8 mouse cellular contexts compared by ENCODE assay signal in the genomic region with DNA sequence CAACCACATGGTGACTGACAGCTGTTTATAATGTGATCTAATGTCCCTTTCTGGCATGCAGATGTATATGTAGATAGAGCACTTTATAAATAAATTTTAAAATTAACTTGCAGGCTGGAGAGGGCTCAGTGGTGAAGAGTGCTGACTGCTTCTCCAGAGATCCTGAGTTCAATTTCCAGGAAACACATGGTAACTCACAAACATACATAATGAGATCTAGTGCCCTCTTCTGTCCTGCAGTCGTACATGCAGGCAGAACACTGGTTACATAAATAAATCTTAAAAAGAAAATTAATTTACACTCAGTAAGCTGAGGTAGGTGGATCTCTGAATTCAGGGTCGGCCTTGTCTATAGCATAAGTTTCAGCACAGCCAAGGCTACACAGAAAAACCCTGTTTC. TPM values are rescaled to one million over a fixed set of nuclear protein-coding genes. Genes with fewer than 3 reads are reported as not detected.
A peak's percentile ranks its signal among the peaks of the same experiment; 100 is the strongest.
DNase-seq lines count a peak whose midpoint lies in the region; ATAC-seq lines count a peak whose summit lies in the region.

No protein-coding gene starts in this region.

- peaks cover 17% of the 10 kb centered on the region for H3K4me1 ChIP-seq in hindbrain, embryonic 14.5 days (replicated peaks; ENCODE audit: control insufficient read depth, insufficient read depth, low read length)
- H3K4me1 ChIP-seq in hindbrain, embryonic 16.5 days (ENCODE audit: control insufficient read depth, insufficient read depth, low read depth, low read length) = peaks cover 16% of the 10 kb centered on the region
- peaks cover 20% of the 10 kb centered on the region for H3K4me1 ChIP-seq in liver, embryonic 16.5 days (ENCODE audit: control insufficient read depth, low read depth, low read length)

- H3K9ac ChIP-seq in hindbrain, embryonic 14.5 days = no peak overlapping the region
- H3K9ac ChIP-seq in hindbrain, embryonic 16.5 days (ENCODE audit: low read depth, low read length) = no peak overlapping the region
- H3K9ac ChIP-seq in liver, embryonic 16.5 days (ENCODE audit: low read depth, low read length) = no peak overlapping the region

- ATAC-seq in hindbrain, embryonic 14.5 days (ENCODE audit: low FRiP score) = no peak
- no peak for ATAC-seq in hindbrain, embryonic 16.5 days
- no peak for ATAC-seq in liver, embryonic 16.5 days (ENCODE audit: low read depth)

- no peak for DNase-seq in hindbrain, embryonic 14.5 days (ENCODE audit: low spot score)
- DNase-seq in CD4-positive helper T cell, adult 2 months (ENCODE audit: low read depth, low spot score) = peak; percentile 78
- DNase-seq in brain, adult 2 months (ENCODE audit: low read depth, low spot score) = peak; percentile 72
- no peak for DNase-seq in gastrocnemius, adult 18-20 months (ENCODE audit: low spot score)
- DNase-seq in B cell, adult 2 months = no peak
- no peak for DNase-seq in kidney, adult 8-10 months

- H3K27ac ChIP-seq in hindbrain, embryonic 14.5 days = no peak overlapping the region
- H3K27ac ChIP-seq in hindbrain, embryonic 16.5 days (ENCODE audit: low read depth, low read length) = no peak overlapping the region
- H3K27ac ChIP-seq in liver, embryonic 16.5 days (ENCODE audit: low read length) = no peak overlapping the region

- no peaks in the 10 kb centered on the region for H3K9me3 ChIP-seq in hindbrain, embryonic 14.5 days (ENCODE audit: control insufficient read depth, low read length)
- H3K9me3 ChIP-seq in hindbrain, embryonic 16.5 days (ENCODE audit: control insufficient read depth, low read length) = no peaks in the 10 kb centered on the region
- no peaks in the 10 kb centered on the region for H3K9me3 ChIP-seq in liver, embryonic 16.5 days (replicated peaks; ENCODE audit: control insufficient read depth, low read length)

- H3K4me3 ChIP-seq in hindbrain, embryonic 14.5 days (replicated peaks; ENCODE audit: low read length) = no peak overlapping the region
- no peak overlapping the region for H3K4me3 ChIP-seq in hindbrain, embryonic 16.5 days (ENCODE audit: low read length)
- H3K4me3 ChIP-seq in liver, embryonic 16.5 days (ENCODE audit: low read depth, low read length) = peak overlapping the region; percentile 73

- no peaks in the 10 kb centered on the region for H3K27me3 ChIP-seq in hindbrain, embryonic 14.5 days (ENCODE audit: control insufficient read depth, insufficient read depth, low read length)
- no peaks in the 10 kb centered on the region for H3K27me3 ChIP-seq in hindbrain, embryonic 16.5 days (replicated peaks; ENCODE audit: control insufficient read depth, insufficient read depth, low read length)
- no peaks in the 10 kb centered on the region for H3K27me3 ChIP-seq in liver, embryonic 16.5 days (ENCODE audit: control insufficient read depth, insufficient read depth, low read depth, low read length)

- 0 out of 2 replicates have a peak overlapping the region, but pooled peaks have one; percentile 79 for H3K4me2 ChIP-seq in hindbrain, embryonic 14.5 days (replicated peaks)
- H3K4me2 ChIP-seq in hindbrain, embryonic 16.5 days (ENCODE audit: low read length) = no peak overlapping the region
- H3K4me2 ChIP-seq in liver, embryonic 16.5 days (ENCODE audit: low read depth, low read length) = peak overlapping the region; percentile 82

- WGBS in hindbrain, embryonic 14.5 days = 36% methylated on average over 2 of the region's 2 CpGs
- WGBS in hindbrain, embryonic 16.5 days = 43% methylated on average over 2 of the region's 2 CpGs
- WGBS in liver, embryonic 16.5 days (ENCODE audit: insufficient replicate concordance) = 18% methylated on average over 2 of the region's 2 CpGs

- H3K36me3 ChIP-seq in hindbrain, embryonic 14.5 days (replicated peaks; ENCODE audit: control insufficient read depth, insufficient read depth) = peaks cover 14% of the 10 kb centered on the region
- H3K36me3 ChIP-seq in hindbrain, embryonic 16.5 days (ENCODE audit: control insufficient read depth, insufficient read depth, low read length) = peaks cover 10% of the 10 kb centered on the region
- H3K36me3 ChIP-seq in liver, embryonic 16.5 days (ENCODE audit: control insufficient read depth, insufficient read depth) = peaks cover 8% of the 10 kb centered on the region

RNA-seq across cellular contexts. Expression of a gene that starts 1.2 kb away (rescaled TPM):
- 58.3 and 64.3 TPM in 2 replicates for polyA plus RNA-seq in hindbrain, embryonic 14.5 days (2014; fragmentation: Nextera tagmentation; extraction: Ambion mirVana)
- polyA plus RNA-seq in hindbrain, embryonic 16.5 days (2015; fragmentation: Nextera tagmentation; extraction: Ambion mirVana) = 62.4 and 69.9 TPM in 2 replicates
- 29.3 and 29.5 TPM in 2 replicates for polyA plus RNA-seq in liver, embryonic 16.5 days (2015; fragmentation: Nextera tagmentation; extraction: Ambion mirVana)
- total RNA-seq in gastrocnemius, adult 18-20 months (2021) = 10 to 100 TPM; 15.4 to 16.0 TPM

RNA-seq across cellular contexts. Expression of a gene that starts 9.2 kb away (rescaled TPM):
- polyA plus RNA-seq in hindbrain, embryonic 14.5 days (2014; fragmentation: Nextera tagmentation; extraction: Ambion mirVana) = not detected in 2 replicates
- not detected in 2 replicates for polyA plus RNA-seq in hindbrain, embryonic 16.5 days (2015; fragmentation: Nextera tagmentation; extraction: Ambion mirVana)
- 0.07 TPM in 1 of 2 replicates, not detected in the other for polyA plus RNA-seq in liver, embryonic 16.5 days (2015; fragmentation: Nextera tagmentation; extraction: Ambion mirVana)
- not detected for total RNA-seq in gastrocnemius, adult 18-20 months (2021)

RNA-seq across cellular contexts. Expression of a gene that starts 9.3 kb away (rescaled TPM):
- polyA plus RNA-seq in hindbrain, embryonic 14.5 days (2014; fragmentation: Nextera tagmentation; extraction: Ambion mirVana) = 800 and 838 TPM in 2 replicates
- 732 and 739 TPM in 2 replicates for polyA plus RNA-seq in hindbrain, embryonic 16.5 days (2015; fragmentation: Nextera tagmentation; extraction: Ambion mirVana)
- 868 and 907 TPM in 2 replicates for polyA plus RNA-seq in liver, embryonic 16.5 days (2015; fragmentation: Nextera tagmentation; extraction: Ambion mirVana)
- total RNA-seq in gastrocnemius, adult 18-20 months (2021) = 100 to 1,000 TPM; 548 to 574 TPM

RNA-seq across cellular contexts. Expression of a gene that starts 12.6 kb away (rescaled TPM):
- polyA plus RNA-seq in hindbrain, embryonic 14.5 days (2014; fragmentation: Nextera tagmentation; extraction: Ambion mirVana) = 1.9 and 2.4 TPM in 2 replicates
- polyA plus RNA-seq in hindbrain, embryonic 16.5 days (2015; fragmentation: Nextera tagmentation; extraction: Ambion mirVana) = 1.7 and 2.3 TPM in 2 replicates
- 0.37 and 0.42 TPM in 2 replicates for polyA plus RNA-seq in liver, embryonic 16.5 days (2015; fragmentation: Nextera tagmentation; extraction: Ambion mirVana)
- under 1 TPM; 0.32 to 0.95 TPM for total RNA-seq in gastrocnemius, adult 18-20 months (2021)

RNA-seq across cellular contexts. Expression of a gene that starts 12.7 kb away (rescaled TPM):
- 35.2 and 43.4 TPM in 2 replicates for polyA plus RNA-seq in hindbrain, embryonic 14.5 days (2014; fragmentation: Nextera tagmentation; extraction: Ambion mirVana)
- polyA plus RNA-seq in hindbrain, embryonic 16.5 days (2015; fragmentation: Nextera tagmentation; extraction: Ambion mirVana) = 35.4 and 37.3 TPM in 2 replicates
- 23.7 and 23.9 TPM in 2 replicates for polyA plus RNA-seq in liver, embryonic 16.5 days (2015; fragmentation: Nextera tagmentation; extraction: Ambion mirVana)
- 10 to 100 TPM; 41.1 to 48.3 TPM for total RNA-seq in gastrocnemius, adult 18-20 months (2021)

Comparison
In these comparisons a context has a peak if more than half of its experiments do, and no peak if none do; other contexts are left out.
1. DNase-seq: peak in CD4-positive helper T cell, adult 2 months (single experiment) and brain, adult 2 months (single experiment); none in hindbrain, embryonic 14.5 days (single experiment), gastrocnemius, adult 18-20 months (single experiment), B cell, adult 2 months (0 of 2) and kidney, adult 8-10 months (0 of 2).